Mouse (Mus musculus) heart, adult 2 months (tissue): Measurements from ENCODE around the gene Slc24a3.

Source experiments
- CTCF ChIP-seq: fragments of 200-600 bp; IDR thresholded peaks from 2 replicates; pipeline ENCODE4 v1.8.1; 2022; ENCODE audit warnings: antibody characterized with exemption, mild to moderate bottlenecking, moderate library complexity
- EP300 ChIP-seq: fragments of 200-500 bp; IDR thresholded peaks from 2 replicates; pipeline ENCODE4 v1.6.1; 2011; ENCODE audit warnings: low read depth, low read length, control low read depth; ENCODE audit not compliant: insufficient read depth
- POLR2A ChIP-seq: fragments of 200-500 bp; IDR thresholded peaks from 2 replicates; pipeline ENCODE4 v1.6.1; 2011; ENCODE audit warnings: mild to moderate bottlenecking, low read depth, low read length, control low read depth; ENCODE audit not compliant: insufficient read depth

DNA sequence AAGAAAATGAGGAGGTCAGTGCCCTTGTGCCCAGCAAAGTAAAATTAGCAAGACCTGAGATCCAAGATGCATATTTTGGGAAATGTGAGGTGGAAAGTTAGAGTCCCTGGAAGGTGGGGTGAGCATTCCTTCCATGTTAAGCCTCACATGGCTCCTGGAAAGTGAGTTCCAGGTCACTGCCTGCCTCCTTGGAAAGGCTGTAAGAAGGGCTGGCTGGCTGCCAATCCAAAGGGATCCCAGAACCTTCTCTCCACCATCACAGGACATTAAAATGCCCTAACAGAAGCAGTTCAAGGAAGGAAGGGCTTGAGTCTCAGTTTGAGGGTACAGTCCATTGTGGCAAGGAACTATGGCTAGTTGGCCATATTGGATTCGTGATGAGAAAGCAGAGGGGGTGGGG lies 359.6 kb downstream of the Slc24a3 start:
- no peak for TF ChIP-seq CTCF
- TF ChIP-seq POLR2A = no peak
- no peak for TF ChIP-seq EP300
